ENCODE assay signal across 10 mouse cellular contexts in genomic region chr5:128970878-128971277, GRCm38 (mm10). TPM values are rescaled to one million over a fixed set of nuclear protein-coding genes. Genes with fewer than 3 reads are reported as not detected.
DNase-seq lines count a peak whose midpoint lies in the region; ATAC-seq and TF ChIP-seq lines count a peak whose summit lies in the region.
"Had no signal": no experiment of that assay in that cellular context is flagged by ENCODE, and none has a peak within 500 bp of the region (broad histone marks: within the 10 kb centered on the region; RNA-seq: fewer than 3 reads in every experiment).

No protein-coding gene starts in this region.

- H3K9ac ChIP-seq in heart, embryonic 14.5 days (ENCODE audit: low read length): no peak overlapping the region
- H3K9ac ChIP-seq in heart, embryonic 11.5 days (ENCODE audit: low read depth, low read length): no peak overlapping the region
- no peak overlapping the region for H3K9ac ChIP-seq in neural tube, embryonic 13.5 days
- H3K9ac ChIP-seq in hindbrain, postnatal 0 days (replicated peaks; ENCODE audit: low read length): no peak overlapping the region
- H3K9ac ChIP-seq: liver, embryonic 13.5 days had no signal

- H3K36me3 ChIP-seq in heart, embryonic 14.5 days (ENCODE audit: control insufficient read depth, insufficient read depth, low read length): no peaks in the 10 kb centered on the region
- H3K36me3 ChIP-seq in heart, embryonic 11.5 days (ENCODE audit: control insufficient read depth, insufficient read depth, low read length): no peaks in the 10 kb centered on the region
- no peaks in the 10 kb centered on the region for H3K36me3 ChIP-seq in neural tube, embryonic 13.5 days
- H3K36me3 ChIP-seq in hindbrain, postnatal 0 days (ENCODE audit: insufficient read depth, low read length): no peaks in the 10 kb centered on the region
- H3K36me3 ChIP-seq: liver, embryonic 13.5 days had no signal

- DNase-seq in neural tube, embryonic 10.5 days (ENCODE audit: extremely low spot score, low spot score): no peak
- DNase-seq in hindbrain, postnatal 0 days (ENCODE audit: low spot score): no peak
- DNase-seq in cerebellum, adult 11-12 months: no peak
- DNase-seq in kidney, adult 8-10 months: no peak
- DNase-seq: gastrocnemius, postnatal 25 days had no signal

- no peaks in the 10 kb centered on the region for H3K27me3 ChIP-seq in heart, embryonic 14.5 days (ENCODE audit: control insufficient read depth, insufficient read depth, low read length)
- H3K27me3 ChIP-seq in heart, embryonic 11.5 days (ENCODE audit: control insufficient read depth, insufficient read depth, low read length): no peaks in the 10 kb centered on the region
- H3K27me3 ChIP-seq in neural tube, embryonic 13.5 days: no peaks in the 10 kb centered on the region
- no peaks in the 10 kb centered on the region for H3K27me3 ChIP-seq in hindbrain, postnatal 0 days (ENCODE audit: insufficient read depth, low read length)
- H3K27me3 ChIP-seq: liver, embryonic 13.5 days had no signal

- H3K4me3 ChIP-seq in heart, embryonic 14.5 days (ENCODE audit: control insufficient read depth in 1 of 2, insufficient read depth in 1 of 2, low read depth in 1 of 2, low read length in 2 of 2): no peak overlapping the region
- no peak overlapping the region for H3K4me3 ChIP-seq in heart, embryonic 11.5 days (ENCODE audit: low read depth, low read length)
- H3K4me3 ChIP-seq in neural tube, embryonic 13.5 days: no peak overlapping the region
- H3K4me3 ChIP-seq in hindbrain, postnatal 0 days (ENCODE audit: low read length): no peak overlapping the region
- H3K4me3 ChIP-seq: liver, embryonic 13.5 days had no signal

- H3K27ac ChIP-seq in heart, embryonic 14.5 days (replicated peaks in 1 of 2; ENCODE audit: control insufficient read depth in 1 of 2, insufficient read depth in 1 of 2, low read depth in 2 of 2, low read length in 2 of 2): no peak overlapping the region
- H3K27ac ChIP-seq in heart, embryonic 11.5 days (ENCODE audit: low read depth, low read length): no peak overlapping the region
- peak overlapping the region; percentile 23; the same call in 1 of the 2 replicates for H3K27ac ChIP-seq in neural tube, embryonic 13.5 days (replicated peaks)
- H3K27ac ChIP-seq in hindbrain, postnatal 0 days: no peak overlapping the region
- H3K27ac ChIP-seq: liver, embryonic 13.5 days had no signal

- WGBS in heart, embryonic 14.5 days: 54% methylated on average over 10 of the region's 10 CpGs
- 57% methylated on average over 10 of the region's 10 CpGs for WGBS in heart, embryonic 11.5 days (ENCODE audit: insufficient replicate concordance)
- 74% methylated on average over 10 of the region's 10 CpGs for WGBS in neural tube, embryonic 13.5 days
- 72% methylated on average over 10 of the region's 10 CpGs for WGBS in hindbrain, postnatal 0 days

- no peaks in the 10 kb centered on the region for H3K9me3 ChIP-seq in heart, embryonic 14.5 days (ENCODE audit: control insufficient read depth, low read length)
- H3K9me3 ChIP-seq in heart, embryonic 11.5 days (replicated peaks; ENCODE audit: control insufficient read depth, low read length): no peaks in the 10 kb centered on the region
- H3K9me3 ChIP-seq in neural tube, embryonic 13.5 days: no peaks in the 10 kb centered on the region
- no peaks in the 10 kb centered on the region for H3K9me3 ChIP-seq in hindbrain, postnatal 0 days (ENCODE audit: low read length)
- H3K9me3 ChIP-seq: liver, embryonic 13.5 days had no signal

- no peaks in the 10 kb centered on the region for H3K4me1 ChIP-seq in heart, embryonic 14.5 days (ENCODE audit: control insufficient read depth in 2 of 2, insufficient read depth in 2 of 2, low read length in 2 of 2)
- no peaks in the 10 kb centered on the region for H3K4me1 ChIP-seq in heart, embryonic 11.5 days (ENCODE audit: control insufficient read depth, insufficient read depth, low read length)
- no peaks in the 10 kb centered on the region for H3K4me1 ChIP-seq in neural tube, embryonic 13.5 days (replicated peaks)
- H3K4me1 ChIP-seq in hindbrain, postnatal 0 days (ENCODE audit: insufficient read depth, low read length): no peaks in the 10 kb centered on the region
- H3K4me1 ChIP-seq: liver, embryonic 13.5 days had no signal

- no peak; the same call in 1 of the 2 replicates for TF ChIP-seq CTCF in hindbrain, postnatal 0 days (IDR thresholded peaks at IDR 0.05; ENCODE audit: low read depth)

- ATAC-seq in heart, embryonic 14.5 days (ENCODE audit: insufficient number of reproducible peaks, insufficient read depth, low FRiP score, low read depth): no peak
- ATAC-seq in heart, embryonic 11.5 days (replicated peaks; ENCODE audit: insufficient number of reproducible peaks, low FRiP score, low TSS enrichment): no peak; the same call in 1 of the 2 replicates
- peak; percentile 40; the same call in 1 of the 2 replicates for ATAC-seq in neural tube, embryonic 13.5 days (ENCODE audit: low read depth)
- ATAC-seq in hindbrain, postnatal 0 days: no peak
- no peak for ATAC-seq in CD4-positive, CD25-positive, alpha-beta regulatory T cell, adult 4 months

- peak overlapping the region; percentile 34 for H3K4me2 ChIP-seq in heart, embryonic 14.5 days (ENCODE audit: low read length)
- no peak overlapping the region for H3K4me2 ChIP-seq in heart, embryonic 11.5 days
- H3K4me2 ChIP-seq in neural tube, embryonic 13.5 days: peak overlapping the region; percentile 15; the same call in 1 of the 2 replicates
- H3K4me2 ChIP-seq in hindbrain, postnatal 0 days (ENCODE audit: low read depth, low read length): 0 out of 2 replicates have a peak overlapping the region, but pooled peaks have one; percentile 10
- H3K4me2 ChIP-seq: liver, embryonic 13.5 days had no signal

RNA-seq across cellular contexts. Expression of gene Rimbp2, which starts 17.6 kb away (rescaled TPM):
- 0.54 and 0.63 TPM in 2 replicates for polyA plus RNA-seq in heart, embryonic 14.5 days (2014; fragmentation: Nextera tagmentation; extraction: Ambion mirVana)
- 0.03 and 0.39 TPM in 2 replicates for polyA plus RNA-seq in heart, embryonic 11.5 days (2014; fragmentation: Nextera tagmentation; extraction: Ambion mirVana)
- polyA plus RNA-seq in neural tube, embryonic 13.5 days (2015; fragmentation: Nextera tagmentation; extraction: Ambion mirVana): 4.7 and 5.2 TPM in 2 replicates
- total RNA-seq in hindbrain, postnatal 0 days (2014; rRNA removed): 18.9 and 20.9 TPM in 2 replicates
- polyA plus RNA-seq in hindbrain, postnatal 0 days (2015; fragmentation: Nextera tagmentation; extraction: Ambion mirVana): 4.5 and 4.6 TPM in 2 replicates
- polyA plus RNA-seq in CD4-positive, CD25-positive, alpha-beta regulatory T cell, adult 4 months (2017; shearing (Covaris generic)): under 1 TPM in 1 of 2 experiments, not detected in 1; 0.08 TPM
- total RNA-seq: gastrocnemius, postnatal 25 days had no signal
- polyA plus RNA-seq: liver, embryonic 13.5 days had no signal

RNA-seq across cellular contexts. Expression of gene Stx2, which starts 37.5 kb away (rescaled TPM):
- polyA plus RNA-seq in heart, embryonic 14.5 days (2014; fragmentation: Nextera tagmentation; extraction: Ambion mirVana): 21.3 and 21.4 TPM in 2 replicates
- polyA plus RNA-seq in heart, embryonic 11.5 days (2014; fragmentation: Nextera tagmentation; extraction: Ambion mirVana): 23.1 and 24.2 TPM in 2 replicates
- 36.2 and 38.6 TPM in 2 replicates for polyA plus RNA-seq in neural tube, embryonic 13.5 days (2015; fragmentation: Nextera tagmentation; extraction: Ambion mirVana)
- total RNA-seq in hindbrain, postnatal 0 days (2014; rRNA removed): 14.1 and 16.3 TPM in 2 replicates
- 11.9 and 15.0 TPM in 2 replicates for polyA plus RNA-seq in hindbrain, postnatal 0 days (2015; fragmentation: Nextera tagmentation; extraction: Ambion mirVana)
- 1 to 10 TPM; 2.0 to 2.4 TPM for polyA plus RNA-seq in CD4-positive, CD25-positive, alpha-beta regulatory T cell, adult 4 months (2017; shearing (Covaris generic))

RNA-seq across cellular contexts. Expression of gene Ran, which starts 49.0 kb away (rescaled TPM):
- polyA plus RNA-seq in heart, embryonic 14.5 days (2014; fragmentation: Nextera tagmentation; extraction: Ambion mirVana): 333 and 339 TPM in 2 replicates
- polyA plus RNA-seq in heart, embryonic 11.5 days (2014; fragmentation: Nextera tagmentation; extraction: Ambion mirVana): 499 and 500 TPM in 2 replicates
- polyA plus RNA-seq in neural tube, embryonic 13.5 days (2015; fragmentation: Nextera tagmentation; extraction: Ambion mirVana): 373 and 402 TPM in 2 replicates
- 156 and 159 TPM in 2 replicates for total RNA-seq in hindbrain, postnatal 0 days (2014; rRNA removed)
- polyA plus RNA-seq in hindbrain, postnatal 0 days (2015; fragmentation: Nextera tagmentation; extraction: Ambion mirVana): 304 and 314 TPM in 2 replicates
- polyA plus RNA-seq in CD4-positive, CD25-positive, alpha-beta regulatory T cell, adult 4 months (2017; shearing (Covaris generic)): 100 to 1,000 TPM; 235 to 276 TPM
